Mouse (Mus musculus) megakaryocyte-erythroid progenitor cell, adult 5 weeks (primary cell): ENCODE results near the gene Mff. TPM values are rescaled to one million over a fixed set of nuclear protein-coding genes. Genes with fewer than 3 reads are reported as not detected.

Experiments used
- polyA plus RNA-seq: library from polyadenylated mRNA; stranded (reverse); fragments of >175 nt; gene quantifications from 2 replicates; pipeline ENCODE4 v1.2.3, GENCODE M21; 2012

The Mff gene
- polyA plus RNA-seq = 91.1 and 118 TPM in 2 replicates

GRCm38 (mm10) chr1:82724339-82725025, at the start of gene Mff:
Mff (plus strand) TSS chr1:82724890.

GRCm38 (mm10) chr1:82768269-82768668, 43.6 kb downstream of the Mff start, which contains the start of gene Tm4sf20:
Tm4sf20 (minus strand) TSS chr1:82768461.

GRCm38 (mm10) chr1:82771022-82771586, 46.4 kb downstream of the Mff start, which contains the start of gene Gm47791:
Gm47791 (minus strand) TSS chr1:82771243.

Other genes with a start within 250 kb of the Mff start
- not detected in 2 replicates for gene Col4a4, start 138.0 kb upstream of the Mff start, polyA plus RNA-seq
- gene Col4a3, start 138.0 kb upstream of the Mff start, polyA plus RNA-seq = not detected in 2 replicates
- gene Tm4sf20, start 43.6 kb downstream of the Mff start, polyA plus RNA-seq = not detected in 2 replicates
- gene Gm47791, start 46.4 kb downstream of the Mff start, polyA plus RNA-seq = not detected in 2 replicates
- 7.2 and 7.8 TPM in 2 replicates for gene Agfg1, start 114.6 kb downstream of the Mff start, polyA plus RNA-seq
- gene A030005L19Rik, start 188.4 kb downstream of the Mff start, polyA plus RNA-seq = 0.11 TPM in 1 of 2 replicates, not detected in the other
- gene A030014E15Rik, start 200.0 kb downstream of the Mff start, polyA plus RNA-seq = not detected in 2 replicates
- not detected in 2 replicates for gene Gm6217, start 206.5 kb downstream of the Mff start, polyA plus RNA-seq
- not detected in 2 replicates for gene A030003K21Rik, start 218.5 kb downstream of the Mff start, polyA plus RNA-seq
- gene Gm7544, start 231.1 kb downstream of the Mff start, polyA plus RNA-seq = not detected in 2 replicates
- gene Gm47955, start 235.4 kb downstream of the Mff start, polyA plus RNA-seq = not detected in 2 replicates